Mouse (Mus musculus): ENCODE results near the gene Kif9. TPM values are rescaled to one million over a fixed set of nuclear protein-coding genes. Genes with fewer than 3 reads are reported as not detected.

Gene Kif9
- polyA plus RNA-seq, 1 experiment from 2014 or later: 0.52 TPM

GRCm38 (mm10) chr9:110530650-110531049 lies 53.9 kb downstream of the Kif9 start:
- no peak overlapping the region for H3K4me3 ChIP-seq
- no peak overlapping the region for H3K9ac ChIP-seq
- no peaks in the 10 kb centered on the region for H3K27me3 ChIP-seq
- H3K9me3 ChIP-seq (replicated peaks): no peaks in the 10 kb centered on the region
- H3K4me2 ChIP-seq: peak overlapping the region; percentile 74; the same call in 1 of the 2 replicates
- ATAC-seq (replicated peaks; ENCODE audit: insufficient number of reproducible peaks, insufficient read depth, low FRiP score, low read depth): no peak
- H3K4me1 ChIP-seq (replicated peaks): peaks cover 27% of the 10 kb centered on the region
- peak overlapping the region; percentile 100; the same call in 1 of the 2 replicates for H3K27ac ChIP-seq
- 67% methylated on average over 3 of the region's 3 CpGs for WGBS
- no peaks in the 10 kb centered on the region; the same call in 1 of the 2 replicates for H3K36me3 ChIP-seq

DNA sequence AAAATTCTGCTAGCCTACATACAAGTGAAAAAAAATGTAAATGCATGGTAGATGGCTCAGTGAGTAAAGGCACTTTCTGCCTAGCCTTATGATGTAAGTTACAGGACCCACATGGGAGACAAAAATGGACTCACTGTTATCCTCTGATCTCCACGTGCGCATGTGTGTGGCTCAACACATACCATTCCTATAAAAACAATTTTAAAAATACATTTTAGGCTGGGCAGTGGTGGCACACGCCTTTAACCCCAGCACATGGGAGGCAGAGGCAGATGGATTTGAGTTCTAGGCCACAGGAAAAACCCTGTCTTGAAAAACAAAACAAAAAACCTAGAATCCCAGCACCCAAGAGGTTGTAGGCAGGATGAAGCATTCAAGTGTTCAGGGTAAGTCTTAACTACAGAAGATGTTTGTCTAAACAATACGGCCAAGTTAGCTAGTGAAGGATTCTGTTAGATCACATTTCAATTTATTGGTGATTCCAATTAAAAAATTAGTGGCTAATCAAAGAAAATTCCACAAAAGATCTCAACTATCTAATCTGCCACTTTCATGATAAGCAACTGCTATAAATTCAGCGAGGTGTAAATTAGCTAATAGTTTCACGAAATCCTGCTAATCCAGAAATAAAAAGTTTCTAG lies 54.5 kb downstream of the Kif9 start:
- no peaks in the 10 kb centered on the region for H3K27me3 ChIP-seq
- H3K4me3 ChIP-seq: peak overlapping the region; percentile 99
- H3K4me2 ChIP-seq: peak overlapping the region; percentile 74
- H3K9ac ChIP-seq: peak overlapping the region; percentile 84
- H3K4me1 ChIP-seq (replicated peaks): peaks cover 33% of the 10 kb centered on the region
- H3K36me3 ChIP-seq: no peaks in the 10 kb centered on the region; the same call in 1 of the 2 replicates
- H3K9me3 ChIP-seq (replicated peaks): no peaks in the 10 kb centered on the region
- H3K27ac ChIP-seq: peak overlapping the region; percentile 100
- WGBS: 22% methylated on average over 6 of the region's 6 CpGs
- ATAC-seq (replicated peaks; ENCODE audit: insufficient number of reproducible peaks, insufficient read depth, low FRiP score, low read depth): no peak

DNA sequence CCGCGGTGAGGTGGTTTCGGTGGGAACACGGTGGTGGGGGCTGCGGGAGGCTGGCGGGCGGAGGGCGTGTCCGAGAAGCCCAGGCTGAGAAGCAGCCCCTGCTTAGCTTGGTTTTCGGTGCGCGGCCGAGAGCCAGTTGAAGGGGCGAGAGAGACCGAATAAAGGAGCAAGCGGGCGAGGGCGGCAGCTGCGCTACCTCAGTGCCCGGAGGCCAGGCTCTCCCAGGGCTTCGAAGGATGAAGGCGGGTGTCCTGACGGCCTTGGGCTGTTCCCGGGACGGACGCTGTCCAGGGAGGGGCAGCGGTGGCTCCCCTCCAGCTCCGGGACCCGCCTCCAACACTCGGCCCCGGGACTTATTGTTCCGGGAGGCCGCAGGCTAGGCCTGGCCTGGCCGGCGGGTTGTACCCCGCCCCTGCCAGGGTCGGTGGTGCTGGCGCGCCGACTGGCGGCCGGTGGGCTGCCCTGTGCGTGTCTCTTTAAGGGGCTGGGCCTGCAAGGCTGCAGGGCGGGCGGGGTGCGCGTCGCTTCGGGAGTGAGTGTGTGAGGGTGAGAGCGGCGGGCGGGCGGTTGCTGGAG lies 55.2 kb downstream of the Kif9 start:
- Histone ChIP-seq H3K27me3 (no peaks in the 10 kb centered on the region), H3K4me1 (replicated peaks) (peaks cover 36% of the 10 kb centered on the region), H3K9me3 (replicated peaks) (no peaks in the 10 kb centered on the region), H3K27ac (peak overlapping the region; percentile 100), H3K36me3 (no peaks in the 10 kb centered on the region; the same call in 1 of the 2 replicates), H3K9ac (peak overlapping the region; percentile 100), H3K4me3 (peak overlapping the region; percentile 99), H3K4me2 (peak overlapping the region; percentile 74)
- under 1% methylated on average over 50 of the region's 53 CpGs for WGBS
- peak; percentile 98 for ATAC-seq (replicated peaks; ENCODE audit: insufficient number of reproducible peaks, insufficient read depth, low FRiP score, low read depth)

GRCm38 (mm10) chr9:110532538-110533291 lies 56.0 kb downstream of the Kif9 start, which contains the start of gene Setd2:
Gene Setd2, plus strand, starts transcription at chr9:110532597.
- Histone ChIP-seq H3K9me3 (replicated peaks) (no peaks in the 10 kb centered on the region), H3K36me3 (no peaks in the 10 kb centered on the region; the same call in 1 of the 2 replicates), H3K4me1 (replicated peaks) (peaks cover 36% of the 10 kb centered on the region), H3K27me3 (no peaks in the 10 kb centered on the region), H3K4me2 (peak within 1 kb of the TSS; percentile 74), H3K4me3 (peak within 1 kb of the TSS; percentile 99), H3K27ac (peak within 1 kb of the TSS; percentile 100), H3K9ac (peak within 1 kb of the TSS; percentile 100)
- peak; percentile 45 for ATAC-seq (replicated peaks; ENCODE audit: insufficient number of reproducible peaks, insufficient read depth, low FRiP score, low read depth)
- under 1% methylated on average over 91 of the region's 109 CpGs for WGBS

DNA sequence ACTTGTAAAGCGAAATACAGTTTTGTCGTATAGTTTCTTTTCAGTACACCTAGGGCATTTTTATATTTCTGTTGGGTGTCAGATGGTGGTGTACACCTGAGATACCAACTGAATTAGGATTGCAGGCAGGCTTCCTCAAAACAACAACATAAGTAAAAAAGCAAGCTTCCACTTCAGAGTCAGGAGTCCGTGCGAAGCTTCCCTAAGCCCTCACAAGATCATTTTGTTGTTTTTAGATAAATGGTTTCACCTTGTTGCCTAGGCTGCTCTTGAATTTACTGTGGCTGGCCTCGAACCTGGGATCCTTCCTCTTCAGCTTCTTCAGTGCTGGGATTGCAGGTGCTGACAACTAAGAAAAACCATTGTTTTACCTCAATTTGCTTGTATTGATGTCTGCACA lies 56.9 kb downstream of the Kif9 start:
- WGBS: 15% methylated on average over 5 of the region's 5 CpGs
- H3K4me3 ChIP-seq: peak overlapping the region; percentile 99
- peak overlapping the region; percentile 100 for H3K9ac ChIP-seq
- no peaks in the 10 kb centered on the region; the same call in 1 of the 2 replicates for H3K36me3 ChIP-seq
- peaks cover 38% of the 10 kb centered on the region for H3K4me1 ChIP-seq (replicated peaks)
- H3K4me2 ChIP-seq: peak overlapping the region; percentile 70
- H3K27me3 ChIP-seq: no peaks in the 10 kb centered on the region
- no peaks in the 10 kb centered on the region for H3K9me3 ChIP-seq (replicated peaks)
- H3K27ac ChIP-seq: no peak overlapping the region
- no peak for ATAC-seq (replicated peaks; ENCODE audit: insufficient number of reproducible peaks, insufficient read depth, low FRiP score, low read depth)

GRCm38 (mm10) chr9:110535114-110535513 lies 58.4 kb downstream of the Kif9 start:
- 0 out of 2 replicates have a peak overlapping the region, but pooled peaks have one; percentile 70 for H3K4me2 ChIP-seq
- peaks cover 38% of the 10 kb centered on the region for H3K4me1 ChIP-seq (replicated peaks)
- no peak overlapping the region for H3K4me3 ChIP-seq
- 87% methylated on average over 2 of the region's 2 CpGs for WGBS
- H3K27ac ChIP-seq: no peak overlapping the region
- no peak for ATAC-seq (replicated peaks; ENCODE audit: insufficient number of reproducible peaks, insufficient read depth, low FRiP score, low read depth)
- H3K27me3 ChIP-seq: no peaks in the 10 kb centered on the region
- no peaks in the 10 kb centered on the region for H3K9me3 ChIP-seq (replicated peaks)
- no peaks in the 10 kb centered on the region for H3K36me3 ChIP-seq
- no peak overlapping the region for H3K9ac ChIP-seq

DNA sequence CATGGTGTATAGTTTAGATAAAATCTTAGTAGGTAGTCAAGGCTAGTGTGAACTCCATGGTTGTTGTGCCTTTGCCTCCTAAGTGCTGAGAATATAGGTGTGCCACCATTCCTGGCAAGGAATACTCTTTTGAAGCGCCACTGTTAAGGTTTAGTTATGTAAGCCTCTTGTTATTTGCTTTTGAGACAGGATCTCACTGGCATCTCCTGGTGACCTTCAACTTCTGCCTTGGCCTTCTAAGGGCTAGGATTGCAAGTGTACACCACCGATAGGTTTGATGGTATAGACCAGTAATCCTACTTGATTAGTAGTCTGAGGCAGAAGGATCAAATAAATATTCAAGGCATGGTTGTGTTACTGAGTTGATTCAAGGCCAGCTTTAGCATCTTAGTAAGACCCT lies 59.9 kb downstream of the Kif9 start:
- H3K36me3 ChIP-seq: no peaks in the 10 kb centered on the region
- no peaks in the 10 kb centered on the region for H3K27me3 ChIP-seq
- no peak for ATAC-seq (replicated peaks; ENCODE audit: insufficient number of reproducible peaks, insufficient read depth, low FRiP score, low read depth)
- H3K9ac ChIP-seq: no peak overlapping the region
- H3K4me1 ChIP-seq (replicated peaks): peaks cover 34% of the 10 kb centered on the region
- no peak overlapping the region for H3K4me2 ChIP-seq
- H3K9me3 ChIP-seq (replicated peaks): no peaks in the 10 kb centered on the region
- H3K4me3 ChIP-seq: no peak overlapping the region
- H3K27ac ChIP-seq: no peak overlapping the region
- 89% methylated on average over 2 of the region's 2 CpGs for WGBS

DNA sequence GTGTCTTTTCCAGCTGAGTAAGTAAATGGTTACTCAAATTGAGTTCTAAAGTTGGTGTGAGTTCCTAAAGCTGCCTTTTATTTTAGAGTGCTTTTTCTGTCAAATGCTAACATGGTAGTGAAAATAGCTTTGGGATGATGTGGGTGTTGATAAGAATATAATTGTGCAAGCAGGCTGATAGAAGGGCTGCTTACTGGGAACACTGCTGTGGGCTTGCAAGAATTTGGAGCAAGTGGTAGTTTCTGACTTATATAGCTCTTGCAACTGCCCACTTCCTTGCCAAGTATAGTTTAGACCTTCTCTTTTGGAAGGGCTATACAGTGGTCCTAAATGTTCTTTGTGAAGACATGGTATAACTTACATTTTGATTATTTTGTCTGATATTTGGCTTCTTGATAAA lies 61.8 kb downstream of the Kif9 start:
- no peak for ATAC-seq (replicated peaks; ENCODE audit: insufficient number of reproducible peaks, insufficient read depth, low FRiP score, low read depth)
- Histone ChIP-seq H3K4me3 (no peak overlapping the region), H3K27ac (no peak overlapping the region), H3K9ac (no peak overlapping the region), H3K9me3 (replicated peaks) (no peaks in the 10 kb centered on the region), H3K27me3 (no peaks in the 10 kb centered on the region), H3K4me2 (no peak overlapping the region), H3K4me1 (replicated peaks) (peaks cover 36% of the 10 kb centered on the region), H3K36me3 (no peaks in the 10 kb centered on the region)

GRCm38 (mm10) chr9:110541988-110542387 lies 65.2 kb downstream of the Kif9 start:
- Histone ChIP-seq H3K36me3 (no peaks in the 10 kb centered on the region), H3K9me3 (replicated peaks) (no peaks in the 10 kb centered on the region), H3K4me1 (replicated peaks) (0 out of 2 replicates have a peak, but pooled peaks cover 6% of the 10 kb centered on the region), H3K4me2 (no peak overlapping the region), H3K4me3 (no peak overlapping the region), H3K9ac (no peak overlapping the region), H3K27ac (no peak overlapping the region), H3K27me3 (no peaks in the 10 kb centered on the region)
- no peak for ATAC-seq (replicated peaks; ENCODE audit: insufficient number of reproducible peaks, insufficient read depth, low FRiP score, low read depth)
- WGBS: 74% methylated on average over 4 of the region's 4 CpGs

DNA sequence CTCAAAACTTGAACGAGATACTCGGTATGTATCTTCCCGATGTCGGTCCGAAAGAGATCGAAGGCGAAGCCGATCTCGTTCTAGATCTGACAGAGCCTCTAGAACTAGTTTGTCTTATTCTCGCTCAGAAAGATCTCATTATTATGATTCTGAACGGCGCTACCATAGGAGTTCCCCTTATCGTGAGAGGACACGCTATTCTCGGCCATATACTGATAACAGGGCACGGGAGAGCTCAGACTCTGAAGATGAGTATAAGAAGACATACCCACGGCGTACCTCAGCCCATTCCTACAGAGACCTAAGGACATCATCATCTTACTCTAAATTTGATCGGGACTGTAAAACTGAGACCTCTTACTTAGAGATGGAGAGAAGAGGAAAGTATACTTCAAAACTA lies 71.5 kb downstream of the Kif9 start:
- Histone ChIP-seq H3K4me2 (no peak overlapping the region), H3K9me3 (replicated peaks) (no peaks in the 10 kb centered on the region), H3K4me1 (replicated peaks) (0 out of 2 replicates have a peak, but pooled peaks cover 2% of the 10 kb centered on the region), H3K36me3 (peaks cover 55% of the 10 kb centered on the region), H3K9ac (no peak overlapping the region), H3K4me3 (no peak overlapping the region), H3K27ac (no peak overlapping the region), H3K27me3 (no peaks in the 10 kb centered on the region)
- 86% methylated on average over 19 of the region's 19 CpGs for WGBS
- no peak for ATAC-seq (replicated peaks; ENCODE audit: insufficient number of reproducible peaks, insufficient read depth, low FRiP score, low read depth)

DNA sequence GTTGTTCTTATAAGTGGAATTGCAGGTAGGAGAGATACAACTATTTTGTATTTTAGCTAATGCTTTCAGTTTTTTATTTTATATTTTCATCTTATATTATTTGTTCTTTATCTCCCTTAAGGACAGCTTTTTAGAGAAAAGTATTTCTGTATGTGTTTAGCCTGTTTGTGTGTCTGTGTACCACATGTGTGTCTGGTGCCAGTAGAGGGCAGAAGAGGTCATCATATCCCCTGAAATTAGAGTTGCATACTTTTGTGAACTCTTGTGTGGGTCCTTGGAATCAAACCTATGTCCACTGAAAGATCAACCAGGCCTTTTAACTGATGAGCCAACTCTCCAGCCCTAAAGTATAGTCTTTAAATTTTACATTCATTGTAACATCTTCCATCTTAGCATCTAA lies 91.6 kb downstream of the Kif9 start:
- H3K9ac ChIP-seq: no peak overlapping the region
- no peaks in the 10 kb centered on the region for H3K9me3 ChIP-seq (replicated peaks)
- no peaks in the 10 kb centered on the region for H3K4me1 ChIP-seq (replicated peaks)
- H3K4me2 ChIP-seq: no peak overlapping the region
- peaks cover 76% of the 10 kb centered on the region for H3K36me3 ChIP-seq
- H3K4me3 ChIP-seq: no peak overlapping the region
- no peak for ATAC-seq (replicated peaks; ENCODE audit: insufficient number of reproducible peaks, insufficient read depth, low FRiP score, low read depth)
- H3K27me3 ChIP-seq: no peaks in the 10 kb centered on the region
- no peak overlapping the region for H3K27ac ChIP-seq
